Comparison of ENCODE assay signal across 10 mouse cellular contexts in the genomic region with DNA sequence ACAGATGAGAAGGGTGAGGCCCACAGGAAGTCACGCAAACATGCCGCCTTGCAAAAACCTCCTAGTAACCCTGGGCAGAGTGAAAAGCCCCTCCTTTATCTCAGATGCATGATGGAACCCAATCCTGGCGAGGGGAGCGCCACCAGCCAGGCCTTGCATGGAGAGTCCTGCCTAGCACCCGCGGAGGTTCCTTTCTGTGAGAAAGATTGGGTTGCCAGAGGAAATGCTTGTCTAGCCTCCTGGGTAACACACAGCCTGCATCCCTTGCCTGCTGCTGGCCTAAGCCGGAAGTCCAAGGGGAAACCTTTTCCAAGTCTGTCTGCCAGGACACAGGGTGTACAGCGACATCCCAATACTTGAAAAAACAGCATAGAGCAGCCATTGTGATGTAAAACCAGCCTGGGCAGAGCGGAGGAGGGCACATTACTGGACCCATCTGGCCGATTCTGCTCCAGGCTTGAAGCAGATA. TPM values are rescaled to one million over a fixed set of nuclear protein-coding genes. Genes with fewer than 3 reads are reported as not detected.
DNase-seq lines count a peak whose midpoint lies in the region; ATAC-seq and TF ChIP-seq lines count a peak whose summit lies in the region.
"Had no signal": no experiment of that assay in that cellular context is flagged by ENCODE, and none has a peak within 500 bp of the region (broad histone marks: within the 10 kb centered on the region; RNA-seq: fewer than 3 reads in every experiment).

No protein-coding gene starts in this region.

- peak; percentile 33 to 44 for DNase-seq in layer of hippocampus, postnatal 10 days (ENCODE audit: low spot score in 2 of 2)
- DNase-seq in layer of hippocampus, adult 11-12 months (ENCODE audit: low spot score) = no peak
- peak; percentile 17 for DNase-seq in embryonic facial prominence, embryonic 14.5 days (ENCODE audit: low spot score)
- peak; percentile 34 for DNase-seq in heart, postnatal 4 days
- peak; percentile 63 for DNase-seq in midbrain, postnatal 0 days (ENCODE audit: low spot score)
- DNase-seq in thymus, adult 2 months = no peak
- no peak for DNase-seq in kidney, adult 8-10 months
- DNase-seq: thymus, postnatal 36 days had no signal

- H3K9me3 ChIP-seq in embryonic facial prominence, embryonic 14.5 days (ENCODE audit: control insufficient read depth, low read length) = no peaks in the 10 kb centered on the region
- H3K9me3 ChIP-seq in midbrain, postnatal 0 days (ENCODE audit: low read length) = no peaks in the 10 kb centered on the region

- H3K27me3 ChIP-seq in embryonic facial prominence, embryonic 14.5 days (replicated peaks; ENCODE audit: control insufficient read depth, insufficient read depth, low read length) = no peaks in the 10 kb centered on the region
- H3K27me3 ChIP-seq in midbrain, postnatal 0 days (ENCODE audit: insufficient read depth, low read length) = no peaks in the 10 kb centered on the region
- no peaks in the 10 kb centered on the region for H3K27me3 ChIP-seq in thymus, adult 2 months (ENCODE audit: control insufficient read depth, insufficient read depth, low read length)

- no peak overlapping the region for H3K4me2 ChIP-seq in embryonic facial prominence, embryonic 14.5 days (ENCODE audit: low read depth, low read length)
- H3K4me2 ChIP-seq in midbrain, postnatal 0 days (ENCODE audit: low read depth, low read length, poor library complexity, severe bottlenecking) = no peak overlapping the region

- no peak overlapping the region for H3K9ac ChIP-seq in embryonic facial prominence, embryonic 14.5 days (ENCODE audit: low read depth, low read length)
- no peak overlapping the region for H3K9ac ChIP-seq in midbrain, postnatal 0 days (replicated peaks; ENCODE audit: low read length, poor library complexity, severe bottlenecking)

- no peak for TF ChIP-seq CTCF in midbrain, postnatal 0 days (IDR thresholded peaks at IDR 0.05)
- TF ChIP-seq CTCF in thymus, adult 2 months (IDR thresholded peaks at IDR 0.05; ENCODE audit: borderline replicate concordance, control insufficient read depth, extremely low read depth, insufficient read depth, low read length, poor library complexity) = no peak

- no peak overlapping the region for H3K4me3 ChIP-seq in embryonic facial prominence, embryonic 14.5 days (ENCODE audit: low read depth, low read length)
- H3K4me3 ChIP-seq in midbrain, postnatal 0 days (ENCODE audit: low read depth, low read length) = no peak overlapping the region
- H3K4me3 ChIP-seq in thymus, adult 2 months (ENCODE audit: control insufficient read depth, insufficient read depth, low read length) = no peak overlapping the region

- ATAC-seq in embryonic facial prominence, embryonic 14.5 days (ENCODE audit: low read depth) = no peak
- ATAC-seq in midbrain, postnatal 0 days (ENCODE audit: low FRiP score) = peak; percentile 85
- ATAC-seq in erythroblast, adult 5-6 weeks (replicated peaks; ENCODE audit: low FRiP score, poor library complexity, severe bottlenecking) = no peak

- TF ChIP-seq POLR2A in thymus, adult 2 months (IDR thresholded peaks at IDR 0.05; ENCODE audit: control insufficient read depth, extremely low read depth, insufficient read depth, low read length, poor library complexity) = no peak

- peak overlapping the region; percentile 25; the same call in 1 of the 2 replicates for H3K27ac ChIP-seq in embryonic facial prominence, embryonic 14.5 days (replicated peaks; ENCODE audit: low read depth, low read length)
- H3K27ac ChIP-seq in midbrain, postnatal 0 days (ENCODE audit: low read depth, low read length) = no peak overlapping the region
- H3K27ac ChIP-seq in thymus, adult 2 months (ENCODE audit: control insufficient read depth, insufficient read depth, low read length) = no peak overlapping the region
- H3K27ac ChIP-seq: macrophage had no signal

- H3K36me3 ChIP-seq in embryonic facial prominence, embryonic 14.5 days (ENCODE audit: control insufficient read depth, insufficient read depth, low read length) = no peaks in the 10 kb centered on the region
- H3K36me3 ChIP-seq in midbrain, postnatal 0 days (ENCODE audit: insufficient read depth, low read length) = no peaks in the 10 kb centered on the region
- no peaks in the 10 kb centered on the region for H3K36me3 ChIP-seq in thymus, adult 2 months (ENCODE audit: control insufficient read depth, insufficient read depth, low read length)

- peaks cover 4% of the 10 kb centered on the region; the same call in 1 of the 2 replicates for H3K4me1 ChIP-seq in embryonic facial prominence, embryonic 14.5 days (ENCODE audit: control insufficient read depth, insufficient read depth, low read length)
- no peaks in the 10 kb centered on the region for H3K4me1 ChIP-seq in midbrain, postnatal 0 days (ENCODE audit: insufficient read depth, low read length)
- H3K4me1 ChIP-seq in thymus, adult 2 months (replicated peaks; ENCODE audit: control insufficient read depth, insufficient read depth, low read length) = no peaks in the 10 kb centered on the region

- 73% methylated on average over 10 of the region's 10 CpGs for WGBS in embryonic facial prominence, embryonic 14.5 days
- whole genome bisulfite sequencing in midbrain, postnatal 0 days = 46% methylated on average over 10 of the region's 10 CpGs
- WGBS in thymus, adult 2 months = 82% methylated on average over 10 of the region's 10 CpGs

RNA-seq across cellular contexts. Expression of gene Adrb1, which starts 57.7 kb away (rescaled TPM):
- total RNA-seq in layer of hippocampus, postnatal 10 days (2021) = 10 to 100 TPM; 12.1 to 12.8 TPM
- 1.3 and 1.7 TPM in 2 replicates for polyA plus RNA-seq in embryonic facial prominence, embryonic 14.5 days (2014; fragmentation: Nextera tagmentation; extraction: Ambion mirVana)
- 10 to 100 TPM; 30.3 to 33.8 TPM for total RNA-seq in heart, postnatal 4 days (2021)
- total RNA-seq in midbrain, postnatal 0 days (2014; rRNA removed) = 5.1 and 7.6 TPM in 2 replicates
- polyA plus RNA-seq in midbrain, postnatal 0 days (2015; fragmentation: Nextera tagmentation; extraction: Ambion mirVana) = 2.0 and 2.9 TPM in 2 replicates
- polyA plus RNA-seq in thymus, adult 2 months (2012; rRNA removed) = 6.6 and 6.9 TPM in 2 replicates
- total RNA-seq in erythroblast, adult 5-6 weeks (2015; ENCODE audit: low replicate concordance) = not detected in 2 replicates
- total RNA-seq in erythroblast, adult 5-6 weeks (2017; ENCODE audit: low replicate concordance) = not detected in 2 replicates

Comparison
In these comparisons a context has a peak if more than half of its experiments do, and no peak if none do; other contexts are left out.
1. DNase-seq: peak in layer of hippocampus, postnatal 10 days (2 of 2), embryonic facial prominence, embryonic 14.5 days (single experiment), heart, postnatal 4 days (single experiment) and midbrain, postnatal 0 days (single experiment); none in layer of hippocampus, adult 11-12 months (single experiment), thymus, adult 2 months (single experiment) and kidney, adult 8-10 months (0 of 2).